Mouse (Mus musculus): ENCODE results near the gene Slc30a2. TPM values are rescaled to one million over a fixed set of nuclear protein-coding genes. Genes with fewer than 3 reads are reported as not detected.
"Not testable (repeated sequence)": the region's sequence is repeated elsewhere in the genome, so short reads cannot be mapped to it uniquely, and the experiment has no call there.

Slc30a2 gene
- polyA plus RNA-seq, 1 experiment from 2014 or later: 1.1 TPM

GRCm38 (mm10) chr4:134378089-134378615 lies 35.2 kb downstream of the Slc30a2 start:
- Histone ChIP-seq H3K36me3 (ENCODE audit: insufficient read depth, low read length) (no peaks in the 10 kb centered on the region), H3K4me3 (ENCODE audit: low read depth, low read length) (no peak overlapping the region), H3K27me3 (replicated peaks; ENCODE audit: insufficient read depth, low read length) (no peaks in the 10 kb centered on the region), H3K4me1 (ENCODE audit: insufficient read depth, low read depth, low read length) (no peaks in the 10 kb centered on the region), H3K27ac (ENCODE audit: low read length) (no peak overlapping the region), H3K4me2 (replicated peaks; ENCODE audit: low read depth, low read length) (no peak overlapping the region), H3K9ac (replicated peaks; ENCODE audit: low read depth) (no peak overlapping the region), H3K9me3 (ENCODE audit: low read length) (no peaks in the 10 kb centered on the region)
- no peak for DNase-seq (ENCODE audit: low spot score)
- WGBS: 36% methylated on average over 10 of the region's 10 CpGs
- no peak for ATAC-seq
- no peak for TF ChIP-seq CTCF (IDR thresholded peaks at IDR 0.05)
- no peak for TF ChIP-seq EP300 (IDR thresholded peaks at IDR 0.05)

- no peak overlapping the region for H3K27ac ChIP-seq (ENCODE audit: low read length)
Measured at GRCm38 (mm10) chr4:134379510-134379909, 36.5 kb downstream of the Slc30a2 start.

GRCm38 (mm10) chr4:134383750-134384149 lies 40.8 kb downstream of the Slc30a2 start, which contains the start of gene Extl1:
Gene Extl1 (minus strand): TSS chr4:134383850.
- H3K4me1 ChIP-seq (ENCODE audit: insufficient read depth, low read depth, low read length); DNase-seq (ENCODE audit: low spot score); ATAC-seq; H3K4me2 ChIP-seq (replicated peaks; ENCODE audit: low read depth, low read length); H3K9ac ChIP-seq (replicated peaks; ENCODE audit: low read depth); H3K27me3 ChIP-seq (replicated peaks; ENCODE audit: insufficient read depth, low read length); H3K27ac ChIP-seq (ENCODE audit: low read length); H3K36me3 ChIP-seq (ENCODE audit: insufficient read depth, low read length); H3K9me3 ChIP-seq (ENCODE audit: low read length); H3K4me3 ChIP-seq (ENCODE audit: low read depth, low read length): not testable (repeated sequence)
- 96% methylated on average over 2 of the region's 6 CpGs for WGBS

More at GRCm38 (mm10) chr4:134379510-134379909, 36.5 kb downstream of the Slc30a2 start:
- ATAC-seq (no peak), DNase-seq (ENCODE audit: low spot score) (no peak)
- Histone ChIP-seq H3K9me3 (ENCODE audit: low read length) (no peaks in the 10 kb centered on the region), H3K4me3 (ENCODE audit: low read depth, low read length) (no peak overlapping the region), H3K27me3 (replicated peaks; ENCODE audit: insufficient read depth, low read length) (no peaks in the 10 kb centered on the region), H3K9ac (replicated peaks; ENCODE audit: low read depth) (no peak overlapping the region), H3K36me3 (ENCODE audit: insufficient read depth, low read length) (no peaks in the 10 kb centered on the region), H3K4me2 (replicated peaks; ENCODE audit: low read depth, low read length) (no peak overlapping the region), H3K4me1 (ENCODE audit: insufficient read depth, low read depth, low read length) (no peaks in the 10 kb centered on the region)
- TF ChIP-seq CTCF (IDR thresholded peaks at IDR 0.05): no peak
- TF ChIP-seq EP300 (IDR thresholded peaks at IDR 0.05): no peak
- 68% methylated on average over 8 of the region's 8 CpGs for WGBS

- TF ChIP-seq CTCF (IDR thresholded peaks at IDR 0.05) (peak; percentile 55), EP300 (IDR thresholded peaks at IDR 0.05) (no peak)
- DNase-seq (ENCODE audit: low spot score) (no peak), ATAC-seq (no peak)
- no peaks in the 10 kb centered on the region for H3K36me3 ChIP-seq (ENCODE audit: insufficient read depth, low read length)
- H3K27me3 ChIP-seq (replicated peaks; ENCODE audit: insufficient read depth, low read length): no peaks in the 10 kb centered on the region
- H3K9me3 ChIP-seq (ENCODE audit: low read length): no peaks in the 10 kb centered on the region
- H3K4me3 ChIP-seq (ENCODE audit: low read depth, low read length): no peak overlapping the region
- no peak overlapping the region for H3K27ac ChIP-seq (ENCODE audit: low read length)
- 67% methylated on average over 6 of the region's 6 CpGs for WGBS
- no peak overlapping the region for H3K4me2 ChIP-seq (replicated peaks; ENCODE audit: low read depth, low read length)
- H3K9ac ChIP-seq (replicated peaks; ENCODE audit: low read depth): no peak overlapping the region
- H3K4me1 ChIP-seq (ENCODE audit: insufficient read depth, low read depth, low read length): no peaks in the 10 kb centered on the region
Measured at GRCm38 (mm10) chr4:134387268-134387667, 44.3 kb downstream of the Slc30a2 start.

GRCm38 (mm10) chr4:134388397-134388796 lies 45.4 kb downstream of the Slc30a2 start:
- H3K9ac ChIP-seq (replicated peaks; ENCODE audit: low read depth): no peak overlapping the region
- H3K27ac ChIP-seq (ENCODE audit: low read length): no peak overlapping the region
- peak; percentile 83 for TF ChIP-seq CTCF (IDR thresholded peaks at IDR 0.05)
- TF ChIP-seq EP300 (IDR thresholded peaks at IDR 0.05): no peak
- peak; percentile 80 for DNase-seq (ENCODE audit: low spot score)
- ATAC-seq: peak; percentile 25; the same call in 1 of the 2 replicates
- H3K9me3 ChIP-seq (ENCODE audit: low read length): no peaks in the 10 kb centered on the region
- H3K27me3 ChIP-seq (replicated peaks; ENCODE audit: insufficient read depth, low read length): no peaks in the 10 kb centered on the region
- H3K36me3 ChIP-seq (ENCODE audit: insufficient read depth, low read length): no peaks in the 10 kb centered on the region
- WGBS: 11% methylated on average over 5 of the region's 5 CpGs
- no peak overlapping the region for H3K4me2 ChIP-seq (replicated peaks; ENCODE audit: low read depth, low read length)
- no peaks in the 10 kb centered on the region for H3K4me1 ChIP-seq (ENCODE audit: insufficient read depth, low read depth, low read length)
- no peak overlapping the region for H3K4me3 ChIP-seq (ENCODE audit: low read depth, low read length)

- Histone ChIP-seq H3K27me3 (replicated peaks; ENCODE audit: insufficient read depth, low read length) (no peaks in the 10 kb centered on the region), H3K9me3 (ENCODE audit: low read length) (no peaks in the 10 kb centered on the region), H3K4me1 (ENCODE audit: insufficient read depth, low read depth, low read length) (no peaks in the 10 kb centered on the region), H3K4me3 (ENCODE audit: low read depth, low read length) (no peak overlapping the region), H3K9ac (replicated peaks; ENCODE audit: low read depth) (no peak overlapping the region), H3K36me3 (ENCODE audit: insufficient read depth, low read length) (no peaks in the 10 kb centered on the region), H3K27ac (ENCODE audit: low read length) (no peak overlapping the region), H3K4me2 (replicated peaks; ENCODE audit: low read depth, low read length) (no peak overlapping the region)
- DNase-seq (ENCODE audit: low spot score) (no peak), ATAC-seq (no peak)
- 75% methylated on average over 1 of the region's 1 CpGs for WGBS
- TF ChIP-seq EP300 (IDR thresholded peaks at IDR 0.05) (no peak), CTCF (IDR thresholded peaks at IDR 0.05) (no peak)
Measured at GRCm38 (mm10) chr4:134391636-134392035, 48.7 kb downstream of the Slc30a2 start.

GRCm38 (mm10) chr4:134392595-134392994 lies 49.6 kb downstream of the Slc30a2 start:
- no peak; the same call in 1 of the 2 replicates for TF ChIP-seq CTCF (IDR thresholded peaks at IDR 0.05)
- H3K27ac ChIP-seq (ENCODE audit: low read length): no peak overlapping the region
- no peaks in the 10 kb centered on the region for H3K9me3 ChIP-seq (ENCODE audit: low read length)
- no peak overlapping the region for H3K4me3 ChIP-seq (ENCODE audit: low read depth, low read length)
- no peaks in the 10 kb centered on the region for H3K4me1 ChIP-seq (ENCODE audit: insufficient read depth, low read depth, low read length)
- no peaks in the 10 kb centered on the region for H3K27me3 ChIP-seq (replicated peaks; ENCODE audit: insufficient read depth, low read length)
- DNase-seq (ENCODE audit: low spot score) (peak; percentile 92), ATAC-seq (peak; percentile 29; the same call in 1 of the 2 replicates)
- no peaks in the 10 kb centered on the region for H3K36me3 ChIP-seq (ENCODE audit: insufficient read depth, low read length)
- WGBS: 10% methylated on average over 8 of the region's 8 CpGs
- H3K4me2 ChIP-seq (replicated peaks; ENCODE audit: low read depth, low read length): no peak overlapping the region
- no peak overlapping the region for H3K9ac ChIP-seq (replicated peaks; ENCODE audit: low read depth)

Data from lung, postnatal 0 days (tissue).